Mouse (Mus musculus): ENCODE data around the gene Disp1. TPM values are rescaled to one million over a fixed set of nuclear protein-coding genes. Genes with fewer than 3 reads are reported as not detected.

Disp1 gene
- total and polyA plus RNA-seq, 2 experiments, result 0.83 to 3.4 TPM

- DNase-seq (ENCODE audit: extremely low read depth, low read depth, low spot score), result no peak
- TF ChIP-seq CTCF (IDR thresholded peaks at IDR 0.05; ENCODE audit: low read depth, low read length) (no peak), POLR2A (IDR thresholded peaks at IDR 0.05; ENCODE audit: extremely low read depth, insufficient read depth, low read length) (no peak)
- no peak overlapping the region for H3K27ac ChIP-seq (replicated peaks; ENCODE audit: insufficient read depth, low read depth, low read length)
Observed at GRCm38 (mm10) chr1:183101371-183101770, 120.0 kb downstream of the Disp1 start.

GRCm38 (mm10) chr1:183100245-183100644 lies 121.1 kb downstream of the Disp1 start:
- no peak for TF ChIP-seq POLR2A (IDR thresholded peaks at IDR 0.05; ENCODE audit: extremely low read depth, insufficient read depth, low read length)
- TF ChIP-seq CTCF (IDR thresholded peaks at IDR 0.05; ENCODE audit: low read depth, low read length), result no peak
- no peaks in the 10 kb centered on the region for H3K27me3 ChIP-seq (ENCODE audit: control insufficient read depth, insufficient read depth, low read length)

More at GRCm38 (mm10) chr1:183101371-183101770, 120.0 kb downstream of the Disp1 start:
- Histone ChIP-seq H3K9ac (ENCODE audit: low read depth, low read length) (no peak overlapping the region), H3K36me3 (ENCODE audit: control insufficient read depth, insufficient read depth, low read length) (no peaks in the 10 kb centered on the region), H3K79me2 (ENCODE audit: control insufficient read depth, insufficient read depth, low read length) (no peaks in the 10 kb centered on the region), H3K4me3 (ENCODE audit: insufficient read depth, low read depth, low read length) (no peak overlapping the region), H3K4me1 (ENCODE audit: control insufficient read depth, insufficient read depth, low read length) (no peaks in the 10 kb centered on the region), H3K27me3 (ENCODE audit: control insufficient read depth, insufficient read depth, low read length) (no peaks in the 10 kb centered on the region)
- WGBS, result 85% methylated on average over 3 of the region's 3 CpGs

GRCm38 (mm10) chr1:183099686-183100085 lies 121.6 kb downstream of the Disp1 start:
- no peak for TF ChIP-seq CTCF (IDR thresholded peaks at IDR 0.05; ENCODE audit: low read depth, low read length)
- no peak for TF ChIP-seq POLR2A (IDR thresholded peaks at IDR 0.05; ENCODE audit: extremely low read depth, insufficient read depth, low read length)
- H3K4me1 ChIP-seq (ENCODE audit: control insufficient read depth, insufficient read depth, low read length), result no peaks in the 10 kb centered on the region
- no peak for DNase-seq (ENCODE audit: extremely low read depth, low read depth, low spot score)
- H3K27me3 ChIP-seq (ENCODE audit: control insufficient read depth, insufficient read depth, low read length), result no peaks in the 10 kb centered on the region
- no peaks in the 10 kb centered on the region for H3K36me3 ChIP-seq (ENCODE audit: control insufficient read depth, insufficient read depth, low read length)
- H3K79me2 ChIP-seq (ENCODE audit: control insufficient read depth, insufficient read depth, low read length), result no peaks in the 10 kb centered on the region
- 94% methylated on average over 12 of the region's 12 CpGs for WGBS
- no peak overlapping the region for H3K9ac ChIP-seq (ENCODE audit: low read depth, low read length)
- H3K4me3 ChIP-seq (ENCODE audit: insufficient read depth, low read depth, low read length), result no peak overlapping the region
- H3K27ac ChIP-seq (replicated peaks; ENCODE audit: insufficient read depth, low read depth, low read length), result no peak overlapping the region

More at GRCm38 (mm10) chr1:183100245-183100644, 121.1 kb downstream of the Disp1 start:
- no peaks in the 10 kb centered on the region for H3K79me2 ChIP-seq (ENCODE audit: control insufficient read depth, insufficient read depth, low read length)
- WGBS, result 93% methylated on average over 5 of the region's 5 CpGs
- H3K4me1 ChIP-seq (ENCODE audit: control insufficient read depth, insufficient read depth, low read length), result no peaks in the 10 kb centered on the region
- H3K9ac ChIP-seq (ENCODE audit: low read depth, low read length), result no peak overlapping the region
- H3K4me3 ChIP-seq (ENCODE audit: insufficient read depth, low read depth, low read length), result no peak overlapping the region
- H3K36me3 ChIP-seq (ENCODE audit: control insufficient read depth, insufficient read depth, low read length), result no peaks in the 10 kb centered on the region
- H3K27ac ChIP-seq (replicated peaks; ENCODE audit: insufficient read depth, low read depth, low read length), result no peak overlapping the region
- no peak for DNase-seq (ENCODE audit: extremely low read depth, low read depth, low spot score)

GRCm38 (mm10) chr1:183097606-183098005 lies 123.7 kb downstream of the Disp1 start:
- Histone ChIP-seq H3K27me3 (ENCODE audit: control insufficient read depth, insufficient read depth, low read length) (no peaks in the 10 kb centered on the region), H3K36me3 (ENCODE audit: control insufficient read depth, insufficient read depth, low read length) (no peaks in the 10 kb centered on the region), H3K4me3 (ENCODE audit: insufficient read depth, low read depth, low read length) (no peak overlapping the region), H3K9ac (ENCODE audit: low read depth, low read length) (no peak overlapping the region), H3K4me1 (ENCODE audit: control insufficient read depth, insufficient read depth, low read length) (no peaks in the 10 kb centered on the region), H3K27ac (replicated peaks; ENCODE audit: insufficient read depth, low read depth, low read length) (no peak overlapping the region), H3K79me2 (ENCODE audit: control insufficient read depth, insufficient read depth, low read length) (no peaks in the 10 kb centered on the region)
- no peak for TF ChIP-seq POLR2A (IDR thresholded peaks at IDR 0.05; ENCODE audit: extremely low read depth, insufficient read depth, low read length)
- TF ChIP-seq CTCF (IDR thresholded peaks at IDR 0.05; ENCODE audit: low read depth, low read length), result no peak
- DNase-seq (ENCODE audit: extremely low read depth, low read depth, low spot score), result no peak
- 95% methylated on average over 10 of the region's 10 CpGs for WGBS

- no peak overlapping the region for H3K27ac ChIP-seq (replicated peaks; ENCODE audit: insufficient read depth, low read depth, low read length)
- no peaks in the 10 kb centered on the region for H3K79me2 ChIP-seq (ENCODE audit: control insufficient read depth, insufficient read depth, low read length)
- no peaks in the 10 kb centered on the region for H3K36me3 ChIP-seq (ENCODE audit: control insufficient read depth, insufficient read depth, low read length)
- DNase-seq (ENCODE audit: extremely low read depth, low read depth, low spot score), result no peak
- TF ChIP-seq POLR2A (IDR thresholded peaks at IDR 0.05; ENCODE audit: extremely low read depth, insufficient read depth, low read length) (no peak), CTCF (IDR thresholded peaks at IDR 0.05; ENCODE audit: low read depth, low read length) (no peak)
- no peaks in the 10 kb centered on the region for H3K4me1 ChIP-seq (ENCODE audit: control insufficient read depth, insufficient read depth, low read length)
- H3K27me3 ChIP-seq (ENCODE audit: control insufficient read depth, insufficient read depth, low read length), result no peaks in the 10 kb centered on the region
- no peak overlapping the region for H3K4me3 ChIP-seq (ENCODE audit: insufficient read depth, low read depth, low read length)
- no peak overlapping the region for H3K9ac ChIP-seq (ENCODE audit: low read depth, low read length)
- WGBS, result 93% methylated on average over 8 of the region's 8 CpGs
Observed at GRCm38 (mm10) chr1:183095454-183096088, 125.8 kb downstream of the Disp1 start.

- 97% methylated on average over 4 of the region's 4 CpGs for WGBS
- Histone ChIP-seq H3K79me2 (ENCODE audit: control insufficient read depth, insufficient read depth, low read length) (no peaks in the 10 kb centered on the region), H3K9ac (ENCODE audit: low read depth, low read length) (no peak overlapping the region), H3K4me3 (ENCODE audit: insufficient read depth, low read depth, low read length) (no peak overlapping the region), H3K36me3 (ENCODE audit: control insufficient read depth, insufficient read depth, low read length) (peaks cover 4% of the 10 kb centered on the region; the same call in 1 of the 2 replicates), H3K4me1 (ENCODE audit: control insufficient read depth, insufficient read depth, low read length) (no peaks in the 10 kb centered on the region), H3K27ac (replicated peaks; ENCODE audit: insufficient read depth, low read depth, low read length) (no peak overlapping the region), H3K27me3 (ENCODE audit: control insufficient read depth, insufficient read depth, low read length) (no peaks in the 10 kb centered on the region)
- no peak for DNase-seq (ENCODE audit: extremely low read depth, low read depth, low spot score)
- no peak for TF ChIP-seq POLR2A (IDR thresholded peaks at IDR 0.05; ENCODE audit: extremely low read depth, insufficient read depth, low read length)
- TF ChIP-seq CTCF (IDR thresholded peaks at IDR 0.05; ENCODE audit: low read depth, low read length), result no peak
Observed at GRCm38 (mm10) chr1:183092296-183092695, 129.0 kb downstream of the Disp1 start.
